Mouse (Mus musculus): Measurements from ENCODE around the gene Apoe.

GRCm38 (mm10) chr7:19745971-19746370 is 47.0 kb upstream of the Apoe start:
- TF ChIP-seq TAL1 (IDR thresholded peaks at IDR 0.05; ENCODE audit: low read length), result no peak
- TF ChIP-seq GATA1 (IDR thresholded peaks at IDR 0.05; ENCODE audit: low read length), result no peak

Data from erythroblast, embryonic 14.5 days (primary cell).